In the genomic region with DNA sequence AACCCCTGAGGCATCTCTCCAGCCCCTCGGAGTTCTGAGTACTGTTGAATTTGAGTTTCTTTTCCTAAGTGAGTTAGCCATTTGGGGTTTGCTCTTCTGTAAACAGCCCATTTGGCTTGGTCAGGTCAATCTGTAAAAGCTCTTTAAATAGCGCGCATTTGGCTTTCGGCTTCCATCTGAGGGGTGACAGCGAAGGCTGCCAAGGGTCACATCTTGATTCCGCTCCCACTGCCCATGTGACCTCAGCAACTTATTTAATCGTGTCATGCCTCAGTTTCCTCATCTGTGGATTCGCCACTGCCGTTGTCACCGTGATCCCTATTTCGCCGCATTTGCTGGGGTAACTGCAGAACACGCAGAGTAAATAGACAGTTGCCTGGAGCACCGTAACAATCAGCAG, we compare ENCODE assay signal across 21 mouse cellular contexts. TPM values are rescaled to one million over a fixed set of nuclear protein-coding genes. Genes with fewer than 3 reads are reported as not detected.
DNase-seq lines count a peak whose midpoint lies in the region; ATAC-seq lines count a peak whose summit lies in the region.
"Had no signal": no experiment of that assay in that cellular context is flagged by ENCODE, and none has a peak within 500 bp of the region (broad histone marks: within the 10 kb centered on the region; RNA-seq: fewer than 3 reads in every experiment).

No protein-coding gene starts in this region.

- no peak for ATAC-seq in stomach, embryonic 14.5 days (ENCODE audit: insufficient number of reproducible peaks, insufficient read depth, low FRiP score, low read depth)
- ATAC-seq in forebrain, embryonic 16.5 days: no peak
- ATAC-seq: CD4-positive, CD25-positive, alpha-beta regulatory T cell, adult 4 months had no signal

- H3K9me3 ChIP-seq in stomach, embryonic 14.5 days (ENCODE audit: control insufficient read depth, low read depth, low read length): no peaks in the 10 kb centered on the region
- H3K9me3 ChIP-seq in forebrain, embryonic 16.5 days (ENCODE audit: control insufficient read depth, low read length): no peaks in the 10 kb centered on the region
- H3K9me3 ChIP-seq: forebrain, embryonic 12.5 days; heart, embryonic 13.5 days; lung, embryonic 15.5 days; midbrain, embryonic 12.5 days; neural tube, embryonic 13.5 days had no signal

- peak overlapping the region; percentile 30 for H3K27ac ChIP-seq in stomach, embryonic 14.5 days (ENCODE audit: low read length)
- H3K27ac ChIP-seq in forebrain, embryonic 16.5 days (ENCODE audit: low read length): no peak overlapping the region
- H3K27ac ChIP-seq: forebrain, embryonic 12.5 days; heart, adult 2 months; heart, embryonic 13.5 days; hindbrain, embryonic 14.5 days; lung, embryonic 15.5 days; midbrain, embryonic 12.5 days; neural tube, embryonic 13.5 days had no signal

- no peak overlapping the region for H3K9ac ChIP-seq in stomach, embryonic 14.5 days (replicated peaks; ENCODE audit: low read depth, low read length)
- H3K9ac ChIP-seq in forebrain, embryonic 16.5 days (replicated peaks; ENCODE audit: low read depth, low read length): no peak overlapping the region
- H3K9ac ChIP-seq: forebrain, embryonic 12.5 days; heart, embryonic 13.5 days; hindbrain, embryonic 14.5 days; lung, embryonic 15.5 days; midbrain, embryonic 12.5 days; neural tube, embryonic 13.5 days had no signal

- H3K4me1 ChIP-seq in stomach, embryonic 14.5 days (ENCODE audit: control insufficient read depth, insufficient read depth, low read length): peaks cover 4% of the 10 kb centered on the region; the same call in 1 of the 2 replicates
- H3K4me1 ChIP-seq in forebrain, embryonic 16.5 days (replicated peaks; ENCODE audit: control insufficient read depth, insufficient read depth, low read length): no peaks in the 10 kb centered on the region
- H3K4me1 ChIP-seq: neural tube, embryonic 13.5 days had no signal

- no peaks in the 10 kb centered on the region for H3K27me3 ChIP-seq in stomach, embryonic 14.5 days (ENCODE audit: control insufficient read depth, insufficient read depth, low read length)
- no peaks in the 10 kb centered on the region for H3K27me3 ChIP-seq in forebrain, embryonic 16.5 days (replicated peaks; ENCODE audit: control insufficient read depth, insufficient read depth, low read length)
- H3K27me3 ChIP-seq: forebrain, embryonic 12.5 days; heart, embryonic 13.5 days; lung, embryonic 15.5 days; midbrain, embryonic 12.5 days; neural tube, embryonic 13.5 days had no signal

- no peaks in the 10 kb centered on the region for H3K36me3 ChIP-seq in stomach, embryonic 14.5 days (ENCODE audit: control insufficient read depth, insufficient read depth, low read length)
- no peaks in the 10 kb centered on the region for H3K36me3 ChIP-seq in forebrain, embryonic 16.5 days (ENCODE audit: control insufficient read depth, insufficient read depth)
- H3K36me3 ChIP-seq: forebrain, embryonic 12.5 days; heart, embryonic 13.5 days; lung, embryonic 15.5 days; midbrain, embryonic 12.5 days; neural tube, embryonic 13.5 days had no signal

- 81% methylated on average over 14 of the region's 14 CpGs for WGBS in stomach, embryonic 14.5 days
- WGBS in forebrain, embryonic 16.5 days: 94% methylated on average over 14 of the region's 14 CpGs

- H3K4me2 ChIP-seq in stomach, embryonic 14.5 days (replicated peaks; ENCODE audit: low read depth, low read length): no peak overlapping the region
- no peak overlapping the region for H3K4me2 ChIP-seq in forebrain, embryonic 16.5 days (ENCODE audit: low read length)
- H3K4me2 ChIP-seq: forebrain, embryonic 12.5 days; heart, embryonic 13.5 days; hindbrain, embryonic 14.5 days; liver, embryonic 11.5 days; lung, embryonic 15.5 days; midbrain, embryonic 12.5 days; neural tube, embryonic 13.5 days had no signal

- DNase-seq in kidney, adult 11 months: peak; percentile 19
- DNase-seq in kidney, adult 8-10 months: no peak
- DNase-seq in kidney, adult 9 months: peak; percentile 37
- peak; percentile 71 for DNase-seq in kidney, postnatal 10 days
- no peak for DNase-seq in right cerebral cortex, postnatal 14 days
- DNase-seq in cerebellum, adult 11-12 months: no peak
- DNase-seq: cerebellum, adult 18-20 months; cerebellum, postnatal 10 days; heart, adult 2 months; thymus, postnatal 4 days had no signal

- H3K4me3 ChIP-seq in stomach, embryonic 14.5 days (ENCODE audit: low read depth, low read length): no peak overlapping the region
- H3K4me3 ChIP-seq in forebrain, embryonic 16.5 days (replicated peaks; ENCODE audit: low read length): no peak overlapping the region
- H3K4me3 ChIP-seq: forebrain, embryonic 12.5 days; heart, adult 2 months; heart, embryonic 13.5 days; lung, embryonic 15.5 days; midbrain, embryonic 12.5 days; neural tube, embryonic 13.5 days had no signal

RNA-seq across cellular contexts. Expression of gene Hcar2, which starts 21.0 kb away (rescaled TPM):
- 1.6 and 2.1 TPM in 2 replicates for polyA plus RNA-seq in stomach, embryonic 14.5 days (2014; fragmentation: Nextera tagmentation; extraction: Ambion mirVana)
- not detected in 2 replicates for polyA plus RNA-seq in forebrain, embryonic 16.5 days (2015; fragmentation: Nextera tagmentation; extraction: Ambion mirVana)
- polyA plus RNA-seq: forebrain, embryonic 12.5 days; hindbrain, embryonic 14.5 days; limb, embryonic 11.5 days; liver, embryonic 11.5 days; midbrain, embryonic 12.5 days; neural tube, embryonic 13.5 days had no signal

RNA-seq across cellular contexts. Expression of gene Hcar1, which starts 35.5 kb away (rescaled TPM):
- polyA plus RNA-seq in stomach, embryonic 14.5 days (2014; fragmentation: Nextera tagmentation; extraction: Ambion mirVana): 1.6 and 2.3 TPM in 2 replicates
- polyA plus RNA-seq in forebrain, embryonic 16.5 days (2015; fragmentation: Nextera tagmentation; extraction: Ambion mirVana): 0.54 and 0.58 TPM in 2 replicates
- polyA plus RNA-seq: CD4-positive, CD25-positive, alpha-beta regulatory T cell, adult 4 months had no signal

Comparison
In these comparisons a context has a peak if more than half of its experiments do, and no peak if none do; other contexts are left out.
1. DNase-seq: peak in kidney, adult 11 months (single experiment), kidney, adult 9 months (single experiment) and kidney, postnatal 10 days (single experiment); none in kidney, adult 8-10 months (0 of 2), right cerebral cortex, postnatal 14 days (single experiment) and cerebellum, adult 11-12 months (single experiment).